Mouse (Mus musculus) CD4-positive, CD25-positive, alpha-beta regulatory T cell, adult 2 months (primary cell): ENCODE measurements at regions not wholly inside any gene's neighbourhood (a gene's known extent, or its start where the extent isn't known, plus 50 kb on each side); places are given as distances from the start of the nearest gene placed in this dataset.

Experiments used
- DNase-seq: peaks from one replicate; pipeline ENCODE4 v3.0.0-alpha.2; 2012; ENCODE audit warnings: low read depth, low spot score

DNA sequence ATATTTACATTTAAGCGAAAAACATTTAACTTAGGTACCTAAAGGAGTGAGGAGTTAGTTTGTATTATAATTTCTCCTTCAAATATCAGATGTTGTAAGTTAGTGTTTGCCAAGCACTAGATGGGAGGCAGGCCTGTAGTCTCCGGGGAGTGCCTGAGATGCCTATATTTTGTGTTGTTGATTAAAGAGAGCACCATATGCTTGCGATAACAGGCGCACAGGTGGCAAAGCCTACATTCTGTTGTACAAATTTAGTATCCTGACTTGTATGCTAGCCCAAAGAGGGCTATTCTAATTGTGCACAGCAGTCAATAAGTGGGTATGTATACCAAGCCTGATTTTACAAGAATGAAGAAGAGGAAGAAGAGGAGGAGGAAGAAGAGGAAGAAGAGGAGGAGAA is 151.8 kb upstream of the Atxn1 start:
- DNase-seq: no peak

DNA sequence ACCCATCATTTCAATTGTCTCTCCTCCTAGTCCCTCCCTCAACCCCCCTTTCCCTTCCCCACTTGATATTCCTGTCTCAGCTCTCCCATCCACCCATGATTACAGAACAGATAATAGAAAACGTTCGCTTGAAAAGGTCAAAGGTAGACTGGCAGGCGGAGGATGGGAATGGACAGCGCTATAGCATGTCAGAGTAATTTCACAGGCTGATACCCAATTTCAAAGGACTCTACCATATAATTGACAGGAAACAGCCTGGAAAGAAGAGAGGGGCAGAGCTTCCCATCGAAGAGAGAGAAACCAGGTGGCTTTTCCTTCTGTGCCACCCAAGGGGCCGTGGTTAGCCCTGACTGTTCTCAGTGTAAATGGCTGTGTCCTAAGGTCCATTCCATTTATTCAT is 140.2 kb upstream of the Atxn1 start:
- no peak for DNase-seq

DNA sequence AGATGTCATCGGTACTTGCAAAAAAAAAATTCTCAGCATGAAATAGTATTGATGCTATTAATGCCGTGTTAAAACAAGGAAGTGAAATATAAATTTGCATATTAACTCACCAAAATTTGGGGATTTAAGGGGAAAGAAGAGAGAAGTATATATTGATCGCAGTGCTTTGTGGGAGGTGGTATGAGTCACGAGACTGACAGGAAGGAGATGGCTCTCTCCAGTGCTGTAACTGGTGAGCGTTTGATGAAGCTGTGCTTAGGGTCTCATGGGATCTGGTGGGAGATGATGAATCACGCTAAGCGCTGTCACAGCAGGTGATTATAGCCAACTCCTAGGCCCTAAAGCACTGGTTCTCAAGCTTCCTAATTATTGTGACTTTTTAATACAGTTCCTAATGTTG is 133.8 kb upstream of the Atxn1 start:
- DNase-seq: no peak

DNA sequence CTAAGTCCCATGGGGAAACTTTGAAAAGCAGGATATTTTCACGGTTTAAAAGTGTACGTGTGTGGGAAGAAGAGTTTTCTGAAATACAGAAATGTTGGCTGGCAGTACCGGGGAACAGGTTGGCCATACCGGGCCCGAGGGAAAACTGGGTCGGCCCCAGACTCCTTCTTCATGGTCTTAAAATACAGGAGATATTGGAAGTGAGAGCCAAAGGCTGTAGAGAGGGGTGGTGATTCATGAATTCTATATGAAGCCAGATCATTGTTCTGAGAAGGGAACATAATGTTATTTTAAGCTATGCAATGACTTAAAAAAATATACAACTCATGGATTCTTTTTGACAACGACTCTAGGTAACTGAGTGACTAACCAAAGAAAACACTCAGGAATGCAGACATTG is 133.3 kb upstream of the Atxn1 start:
- no peak for DNase-seq

DNA sequence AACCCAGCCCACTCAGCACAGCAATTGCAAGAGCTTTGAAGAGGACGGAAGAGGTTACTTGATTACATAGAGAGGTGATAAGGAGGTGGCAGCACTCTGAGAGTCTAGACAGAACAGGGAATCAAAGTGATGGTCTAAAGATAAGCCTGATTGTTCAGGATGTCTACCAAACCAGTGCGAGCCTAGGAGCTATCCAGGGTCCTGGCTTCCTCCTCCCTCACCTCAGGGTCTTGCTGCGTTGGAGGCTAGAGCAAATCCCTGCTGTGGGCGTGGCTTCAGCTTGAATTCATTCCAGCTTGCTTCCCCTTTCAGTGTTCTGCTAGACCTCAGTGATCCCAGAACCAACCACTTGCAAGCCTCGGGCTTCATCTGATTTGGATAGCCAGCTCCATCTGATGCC is 132.2 kb upstream of the Atxn1 start:
- peak; percentile 14 for DNase-seq

DNA sequence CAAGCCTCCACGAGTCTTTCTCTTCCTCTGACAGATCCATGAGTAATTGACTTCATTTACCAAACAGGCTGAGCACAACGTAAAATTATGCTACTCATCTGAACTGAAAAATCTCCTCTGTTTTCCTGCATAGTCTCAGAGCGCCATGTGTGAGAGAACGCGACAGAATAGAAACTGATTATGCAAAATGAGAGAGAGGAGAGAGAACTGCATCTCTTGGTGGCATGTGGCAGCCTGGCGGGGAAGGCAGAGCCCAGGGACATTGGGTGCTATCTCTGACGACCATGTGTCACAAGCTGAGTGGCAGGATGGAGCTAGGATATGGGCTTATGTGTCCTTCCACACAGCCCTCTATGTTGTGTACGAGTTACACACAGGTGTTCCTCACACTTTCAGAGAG is 131.6 kb upstream of the Atxn1 start:
- DNase-seq: no peak

DNA sequence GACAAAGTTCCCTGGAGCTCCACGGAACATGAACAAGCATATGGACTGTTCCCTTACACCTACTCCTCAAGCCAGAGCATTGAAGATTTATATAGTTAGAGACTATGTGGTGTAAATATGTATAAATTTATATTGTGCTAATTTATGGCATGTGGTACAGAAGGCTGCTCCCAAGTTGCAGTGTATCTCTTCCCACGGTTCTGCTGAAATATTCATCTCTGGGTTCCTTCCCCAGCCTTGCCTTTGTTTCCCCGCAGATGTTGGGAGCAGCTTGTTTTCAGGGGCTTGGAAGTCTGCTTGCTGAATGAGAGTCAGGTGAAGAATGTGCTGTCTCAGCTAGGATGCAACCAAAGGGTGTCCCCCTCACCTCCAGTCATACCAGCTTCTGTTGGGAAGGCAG is 128.0 kb upstream of the Atxn1 start:
- no peak for DNase-seq

DNA sequence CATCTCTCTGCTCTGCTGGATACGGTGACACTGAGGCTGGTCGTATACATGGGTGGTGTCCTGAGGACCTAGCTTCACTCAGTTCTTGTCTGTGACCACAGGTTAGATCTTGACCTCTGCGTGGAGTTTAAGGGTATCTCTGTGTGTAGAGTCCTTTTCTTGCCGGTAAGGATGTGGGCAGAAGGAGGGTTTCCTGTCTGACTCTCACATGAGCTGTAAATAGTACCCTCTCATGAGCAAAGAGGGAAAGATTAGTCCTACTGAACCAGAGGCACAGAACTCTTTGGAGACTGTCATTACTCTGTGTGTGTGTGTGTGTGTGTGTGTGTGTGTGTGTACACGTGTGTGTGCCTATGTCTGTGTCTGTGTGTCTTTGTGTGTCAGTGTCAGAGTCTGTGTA is 126.3 kb upstream of the Atxn1 start:
- DNase-seq: peak; percentile 11

DNA sequence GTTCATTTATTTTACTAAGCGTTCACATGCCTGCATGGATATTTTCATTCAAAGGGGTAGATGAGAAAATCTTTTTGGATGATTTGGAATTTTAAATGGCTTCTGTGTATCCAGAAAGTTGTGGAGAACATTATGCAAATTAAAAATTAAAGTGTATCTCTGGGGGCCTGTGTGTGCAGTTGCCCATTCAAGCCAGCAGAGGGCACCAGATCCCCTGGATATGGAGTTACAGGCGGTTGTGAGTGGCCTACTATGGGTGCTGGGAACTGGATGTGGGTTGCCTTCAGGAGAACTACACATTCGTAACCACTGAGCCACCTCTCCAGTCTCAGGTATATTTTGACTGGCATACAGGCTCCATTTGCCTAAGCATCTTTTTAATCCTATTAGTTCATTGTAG is 123.4 kb upstream of the Atxn1 start:
- DNase-seq: peak; percentile 4

DNA sequence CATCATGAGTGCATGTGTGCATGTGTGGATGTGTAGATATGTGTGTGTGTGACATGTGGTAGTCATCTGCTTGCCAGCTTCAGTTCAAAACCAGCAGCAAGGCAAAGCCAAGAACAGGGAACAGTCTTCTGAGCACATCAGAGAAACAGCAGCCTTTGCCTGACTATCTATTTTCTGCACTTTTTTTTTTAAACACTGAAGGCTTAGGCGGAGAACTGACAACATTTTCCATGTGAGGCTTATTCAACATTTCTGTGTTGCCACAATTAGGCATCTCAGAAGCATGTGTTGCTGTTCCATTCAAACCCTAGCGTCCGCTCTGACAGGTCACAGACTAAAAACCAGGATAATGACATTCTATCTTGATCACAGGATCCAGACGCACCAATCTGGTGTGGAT is 122.9 kb upstream of the Atxn1 start:
- no peak for DNase-seq

DNA sequence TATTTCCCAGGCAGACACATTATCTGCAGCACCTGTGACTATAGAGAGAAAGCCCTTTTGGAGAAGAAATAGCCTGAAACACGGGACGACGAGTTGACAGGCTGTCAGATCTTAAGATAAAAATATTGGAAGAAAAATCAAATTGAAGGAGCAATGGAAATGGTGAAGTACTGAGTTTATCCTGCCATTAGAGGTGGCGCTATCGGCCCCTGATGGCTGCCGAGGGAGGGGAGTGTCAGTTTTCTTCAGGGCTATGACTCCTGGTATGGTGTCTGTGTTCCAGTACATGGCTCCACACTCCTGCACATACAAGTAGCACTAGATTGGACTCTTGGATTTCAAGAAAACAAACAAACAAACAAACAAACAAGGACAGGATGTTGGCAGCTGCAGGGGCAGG is 112.1 kb upstream of the Atxn1 start:
- no peak for DNase-seq

DNA sequence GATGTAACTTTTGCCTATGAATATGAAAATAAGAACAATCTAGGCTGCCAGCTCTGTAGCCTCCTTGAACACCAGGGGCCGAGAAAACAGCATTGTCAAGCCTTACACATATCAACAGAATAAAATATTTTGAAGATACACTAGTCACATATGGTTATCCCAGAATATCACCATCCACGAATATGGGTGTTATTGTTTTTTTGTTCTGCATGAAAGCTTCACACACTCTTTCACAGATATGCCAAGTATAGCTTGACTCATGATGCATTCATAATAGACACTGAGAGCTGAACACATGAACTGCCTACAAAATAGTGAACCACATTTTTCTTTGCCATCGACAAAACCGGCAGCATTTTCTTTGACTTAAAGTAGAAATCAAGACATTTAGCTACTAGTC is 106.9 kb upstream of the Atxn1 start:
- DNase-seq: no peak

DNA sequence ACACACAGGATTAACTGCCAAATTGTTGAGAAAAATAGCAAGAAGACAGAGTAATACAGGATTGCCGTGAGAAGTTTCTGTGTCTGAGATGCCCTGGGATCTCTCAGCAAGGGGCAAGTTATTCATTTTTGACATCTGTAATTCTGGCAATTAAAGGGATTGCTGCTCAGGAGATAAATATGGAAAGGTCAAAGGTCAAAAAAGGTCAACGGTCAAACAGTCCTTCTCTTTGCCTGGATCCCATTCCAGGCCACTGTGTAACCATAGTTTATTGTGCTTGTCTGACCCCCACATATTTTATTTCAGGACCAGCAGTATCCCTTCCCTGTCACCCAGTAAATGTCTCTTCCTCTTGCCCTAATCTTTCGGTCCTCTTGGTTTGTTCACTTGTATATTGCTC is 104.8 kb upstream of the Atxn1 start:
- DNase-seq: no peak

DNA sequence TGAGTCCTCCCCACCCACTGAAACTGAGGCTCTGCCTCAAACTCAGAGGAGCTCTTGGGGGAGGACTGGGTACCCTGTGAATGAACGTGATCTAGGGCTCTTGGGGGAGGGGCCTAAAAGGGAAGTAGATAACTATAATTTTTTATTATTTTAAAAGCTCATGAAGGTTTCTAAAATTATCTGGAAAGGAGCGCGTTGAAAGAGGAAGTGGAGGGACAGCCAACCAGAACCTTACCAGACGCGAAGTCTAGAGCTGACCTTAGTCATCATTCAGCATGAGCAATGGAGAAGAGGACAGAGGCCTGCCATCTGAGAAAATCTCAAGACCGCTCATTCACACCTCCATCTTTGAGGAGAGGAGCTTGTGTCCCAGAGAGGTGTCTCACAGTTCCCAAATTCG is 98.0 kb upstream of the Atxn1 start:
- DNase-seq: no peak

DNA sequence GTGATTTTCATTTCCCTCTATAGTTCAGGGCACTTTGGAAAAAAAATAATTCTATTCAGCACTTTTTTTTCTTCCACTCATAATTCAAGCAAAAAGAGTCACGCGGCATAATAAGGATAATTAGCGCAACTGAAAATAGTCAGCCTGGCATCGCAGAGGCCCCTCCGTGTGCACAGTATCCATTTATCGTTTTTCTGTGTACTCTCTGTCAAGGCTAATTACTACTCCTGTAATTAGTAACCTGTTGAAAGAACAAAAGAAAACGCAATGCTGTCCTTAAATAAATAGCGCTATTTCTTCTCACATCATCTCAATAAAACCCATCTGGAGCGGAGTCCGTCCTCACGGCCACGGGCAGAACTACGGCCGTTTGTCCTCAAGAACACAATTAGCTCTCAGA is 95.1 kb upstream of the Atxn1 start:
- DNase-seq: no peak

DNA sequence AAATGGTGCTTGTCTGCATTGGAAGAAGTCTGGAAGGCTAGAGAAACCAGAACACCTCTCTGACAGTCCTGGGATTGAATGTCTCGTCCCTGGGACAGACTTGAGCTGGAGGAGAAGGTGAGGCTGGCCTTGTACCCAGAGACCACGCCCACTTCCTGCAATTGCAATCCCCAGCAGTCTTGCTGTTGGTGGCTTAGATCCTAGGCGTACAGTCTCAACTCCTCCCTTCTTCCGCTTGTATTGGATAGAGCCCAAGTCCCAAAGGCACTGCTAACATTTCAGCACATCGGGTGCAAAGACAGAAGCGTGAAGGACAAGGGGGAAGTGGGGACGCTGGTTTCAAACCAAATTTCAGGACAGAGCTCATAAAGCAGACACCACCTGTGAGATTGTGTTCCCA is 94.1 kb upstream of the Atxn1 start:
- peak; percentile 45 for DNase-seq

DNA sequence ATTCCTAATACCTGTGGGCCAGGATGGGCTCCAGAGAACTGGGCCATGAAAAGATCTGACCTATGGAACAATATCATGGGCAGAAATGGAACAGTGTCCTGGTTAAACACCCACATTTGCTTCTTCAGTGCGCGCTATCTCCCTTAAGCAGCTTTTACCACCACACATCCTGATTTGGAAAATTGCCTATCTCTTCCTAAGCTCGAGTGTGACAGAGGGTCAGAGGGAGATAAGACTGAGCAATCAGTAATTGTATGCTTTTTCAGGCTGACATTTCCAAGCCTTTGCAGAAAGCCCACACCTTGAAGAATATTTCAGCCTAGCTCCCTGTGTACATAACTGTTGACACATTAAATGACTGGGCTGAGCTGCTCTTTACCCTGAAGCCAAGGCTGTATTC is 93.5 kb upstream of the Atxn1 start:
- no peak for DNase-seq

DNA sequence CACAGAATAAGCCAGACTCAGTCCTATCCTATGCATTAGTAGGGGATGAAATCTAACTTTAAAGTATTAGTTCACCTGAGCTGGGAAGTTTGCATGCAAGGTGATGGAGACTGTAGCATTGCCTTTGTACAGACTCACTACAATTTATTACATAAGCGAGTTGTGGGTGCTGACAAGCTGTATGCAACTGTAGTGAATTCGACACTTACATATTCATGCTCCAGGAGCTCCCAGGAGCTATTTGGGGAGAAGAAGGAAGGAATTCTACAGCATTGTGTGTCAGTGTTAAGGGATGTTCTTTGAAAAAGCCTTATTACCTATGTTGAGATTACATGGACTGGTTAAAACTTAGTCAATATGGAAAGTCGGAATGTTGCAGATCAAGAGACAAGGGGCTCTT is 90.6 kb upstream of the Atxn1 start:
- DNase-seq: no peak

DNA sequence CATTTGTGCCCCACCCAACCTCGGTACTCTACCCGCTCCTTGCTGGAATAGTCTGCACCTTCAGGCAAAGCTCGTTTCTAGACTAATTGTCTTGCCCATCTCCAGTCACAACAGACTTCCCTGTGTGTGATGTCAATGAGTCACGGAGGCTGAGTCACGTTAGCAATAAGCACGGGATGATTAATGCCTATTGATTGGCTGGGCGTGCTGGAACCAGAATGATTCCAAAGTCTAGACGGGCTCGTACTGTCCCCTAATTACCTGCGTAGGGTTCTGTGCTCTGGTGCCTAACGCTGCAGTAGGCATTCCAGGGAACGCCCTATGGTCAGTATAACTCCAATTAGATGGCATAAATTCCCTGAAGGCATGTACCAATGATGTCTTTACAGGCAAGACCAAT is 78.8 kb upstream of the Atxn1 start:
- no peak for DNase-seq

DNA sequence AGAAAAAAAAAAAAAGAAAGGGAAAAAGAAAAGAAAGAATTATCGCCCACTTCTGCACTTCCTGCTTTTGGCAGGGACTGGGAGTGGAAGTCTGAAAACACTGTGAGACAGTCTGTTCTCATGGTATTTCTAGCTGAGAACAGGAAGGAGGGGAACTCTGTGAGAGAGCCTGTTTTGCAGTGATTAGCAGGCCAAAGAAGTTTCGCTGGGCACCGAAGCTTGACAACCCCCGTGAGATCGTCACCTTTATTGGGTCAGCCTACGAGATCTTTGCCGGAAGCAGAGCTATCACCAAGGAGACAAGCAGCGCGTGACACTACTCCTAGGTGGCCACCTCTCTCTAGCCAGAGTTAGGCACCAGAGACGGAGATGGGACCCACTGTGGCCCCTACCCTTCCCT is 78.2 kb upstream of the Atxn1 start:
- peak; percentile 38 for DNase-seq

DNA sequence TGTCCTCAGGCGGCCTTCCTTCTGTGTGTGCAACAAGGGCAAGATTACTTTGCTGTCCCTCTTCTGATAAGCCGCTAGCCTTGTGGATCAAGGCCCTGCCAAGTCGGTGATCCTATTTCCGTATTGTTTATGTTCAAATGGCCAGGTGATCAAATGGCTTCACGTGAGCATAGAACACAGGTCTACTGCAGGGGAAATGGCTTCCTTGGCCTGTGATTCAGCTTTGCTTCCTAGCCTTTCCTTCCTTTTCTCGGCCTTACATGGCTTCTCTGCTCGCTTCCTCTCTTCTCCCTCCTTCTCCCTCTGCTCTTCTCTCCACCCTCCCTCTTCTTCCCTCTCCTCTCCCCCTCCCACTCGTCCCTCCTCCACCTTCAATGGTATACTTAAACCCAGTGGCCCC is 77.4 kb upstream of the Atxn1 start:
- no peak for DNase-seq

DNA sequence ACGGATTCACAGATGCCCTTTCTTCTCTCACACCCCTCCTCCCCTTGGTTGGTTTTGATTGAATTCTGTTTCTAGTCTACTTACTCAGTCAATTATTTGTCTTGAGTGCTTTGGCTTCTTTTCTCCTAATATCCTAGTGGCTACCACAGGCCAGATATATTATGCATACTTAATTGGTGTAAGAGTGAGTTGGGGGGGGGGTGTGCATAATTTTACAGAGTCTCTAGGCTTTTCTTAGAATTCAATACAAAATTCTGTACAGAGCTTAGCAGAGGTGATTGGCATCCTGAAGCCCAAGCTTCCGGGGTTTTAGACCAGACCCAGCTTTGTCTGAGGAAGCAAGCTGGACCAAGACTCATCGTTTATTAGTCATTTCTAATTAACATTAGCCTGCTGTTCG is 76.7 kb upstream of the Atxn1 start:
- no peak for DNase-seq

DNA sequence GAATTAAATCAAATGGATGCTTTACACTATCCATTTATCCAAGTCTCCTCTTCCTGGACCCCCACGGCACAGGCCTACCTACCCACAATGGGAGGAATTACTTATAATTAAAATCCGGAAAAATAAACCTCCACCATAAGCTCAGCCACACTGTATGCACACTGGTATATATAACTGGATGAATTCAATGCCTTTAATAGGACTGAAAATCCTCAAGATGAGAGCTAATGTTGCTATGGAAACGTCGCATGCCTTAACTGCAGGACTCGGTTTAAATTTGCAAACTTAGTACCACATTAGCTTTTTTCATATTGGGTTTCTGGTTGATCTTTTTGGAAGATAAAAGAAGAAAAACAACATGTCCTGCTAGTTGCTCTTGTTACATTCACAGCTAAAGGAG is 75.3 kb upstream of the Atxn1 start:
- DNase-seq: no peak

DNA sequence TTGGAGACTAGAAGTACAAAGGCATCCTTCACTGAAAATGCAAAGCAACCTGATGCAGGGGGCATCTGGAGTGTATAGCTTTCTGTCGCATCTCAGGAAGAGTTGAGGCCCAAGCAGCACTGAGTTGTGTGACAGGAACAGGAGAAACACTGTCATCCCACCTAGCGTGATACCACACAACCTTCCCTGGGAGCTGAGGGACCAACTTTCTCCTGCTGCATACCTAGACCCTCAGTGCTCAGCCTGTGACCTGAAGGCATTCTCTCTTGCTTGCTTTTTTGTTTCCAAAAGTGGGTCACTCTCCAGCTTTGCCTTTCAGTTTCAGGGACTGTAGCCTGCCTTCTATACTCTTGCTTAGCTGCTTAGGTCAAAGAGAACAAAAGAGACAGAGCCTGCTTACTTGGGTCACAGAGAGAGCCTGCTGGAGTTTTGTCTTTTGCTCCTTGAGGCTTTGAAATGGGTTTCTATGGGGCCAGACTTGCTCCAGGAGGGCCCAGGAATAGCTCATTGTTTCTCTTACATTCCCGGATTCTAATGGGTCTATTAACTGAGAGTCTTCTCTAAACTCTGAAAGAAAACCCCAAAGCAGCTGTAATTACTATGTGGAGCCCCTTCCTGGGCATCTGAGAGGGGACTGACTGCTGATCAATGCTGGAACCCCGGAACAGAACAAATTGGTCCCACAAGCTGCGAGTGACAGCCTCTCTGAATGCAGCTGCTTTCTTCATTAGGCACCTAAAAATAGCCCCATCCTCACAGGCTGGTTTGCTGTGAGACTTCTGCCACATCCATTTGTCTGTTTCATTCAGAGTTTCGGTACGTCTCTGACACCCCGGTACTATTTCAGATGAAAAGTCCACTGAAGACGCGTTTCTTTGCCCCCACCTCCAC is 73.9 kb upstream of the Atxn1 start:
- DNase-seq: no peak
